Mouse (Mus musculus) olfactory bulb, adult 2 months (tissue): ENCODE results near the gene Ryr1.

Experiments
- CTCF ChIP-seq: fragments of 200-500 bp; IDR thresholded peaks from 2 replicates; pipeline ENCODE4 v1.5.1; 2012; ENCODE audit warnings: low read depth, mild to moderate bottlenecking, low read length, moderate library complexity; ENCODE audit not compliant: insufficient read depth
- POLR2A ChIP-seq: fragments of 200-500 bp; IDR thresholded peaks from 2 replicates; pipeline ENCODE4 v1.6.1; 2012; ENCODE audit warnings: mild to moderate bottlenecking, low read depth, low read length, moderate library complexity; ENCODE audit not compliant: insufficient read depth

- TF ChIP-seq POLR2A (no peak), CTCF (no peak)
Observed at GRCm38 (mm10) chr7:29017222-29017621, 107.8 kb downstream of the Ryr1 start.
